Mouse (Mus musculus) naive thymus-derived CD4-positive, alpha-beta T cell, adult 2 months (primary cell): Measurements from ENCODE around the gene Sh2b1.

Source experiments
- DNase-seq: peaks from one replicate; pipeline ENCODE4 v3.0.0-alpha.2; 2011; ENCODE audit warnings: low read depth

Gene Sh2b1

GRCm38 (mm10) chr7:126456382-126457266 is 18.6 kb downstream of the Sh2b1 start:
- DNase-seq, result no peak

DNA sequence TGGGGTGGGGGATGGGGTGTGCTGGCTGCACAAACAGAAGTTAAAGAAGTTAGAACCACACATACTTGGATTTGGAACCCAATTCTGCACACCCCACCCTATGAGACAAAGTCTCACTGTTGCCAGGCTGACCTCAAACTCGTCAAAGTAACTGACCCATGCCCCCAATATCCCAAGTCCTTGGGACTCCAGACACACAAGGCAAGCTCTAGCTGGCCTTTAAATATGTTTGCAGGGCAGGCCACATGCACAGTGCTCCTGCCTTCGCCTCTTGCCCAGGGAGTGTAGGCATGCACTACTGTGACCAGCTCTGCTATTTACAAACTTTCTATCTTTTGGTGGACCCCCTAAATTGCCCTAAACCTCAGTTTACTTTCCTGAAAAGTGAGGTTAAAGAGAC is 20.0 kb downstream of the Sh2b1 start:
- no peak for DNase-seq

- DNase-seq, result no peak
Measured at GRCm38 (mm10) chr7:126453861-126454260, 21.4 kb downstream of the Sh2b1 start.

DNA sequence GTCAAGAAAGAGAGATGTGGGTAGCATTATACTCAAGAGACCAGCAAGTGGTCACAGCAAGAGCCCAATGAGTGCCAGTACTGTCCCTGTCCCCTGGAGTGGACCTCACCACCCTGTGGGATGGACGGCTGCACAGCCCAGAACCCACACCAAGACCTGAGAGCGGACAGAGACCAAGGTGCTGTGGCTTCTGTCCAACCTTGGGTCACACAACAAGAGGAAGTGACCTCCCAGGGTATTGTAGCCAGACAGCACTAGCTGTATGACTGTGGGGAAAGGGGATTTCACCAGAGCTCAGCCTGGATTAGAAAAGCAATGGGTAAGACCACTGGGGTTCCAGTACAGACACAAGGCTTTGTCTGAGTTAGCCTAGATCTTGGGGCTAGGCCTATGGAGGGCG is 23.0 kb downstream of the Sh2b1 start:
- no peak for DNase-seq

DNA sequence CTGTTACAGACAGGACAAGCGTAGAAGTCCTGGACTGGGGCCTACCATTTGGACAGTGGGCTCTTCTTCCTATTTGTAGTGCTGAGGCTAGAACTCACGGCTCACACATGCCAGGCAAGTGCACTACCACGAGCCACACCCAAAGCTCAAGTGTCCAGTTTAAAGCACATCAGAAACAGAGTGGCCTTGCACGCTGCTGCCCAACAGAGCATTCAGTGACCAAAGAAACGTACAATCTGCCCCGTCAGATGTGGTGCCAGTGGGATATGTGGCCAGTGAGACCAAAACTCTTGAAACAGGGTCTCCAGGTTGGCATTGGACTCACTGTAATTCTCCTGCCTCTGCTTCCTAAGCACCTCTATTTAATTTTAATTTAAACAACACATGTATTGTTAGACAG is 24.6 kb downstream of the Sh2b1 start:
- DNase-seq, result no peak

DNA sequence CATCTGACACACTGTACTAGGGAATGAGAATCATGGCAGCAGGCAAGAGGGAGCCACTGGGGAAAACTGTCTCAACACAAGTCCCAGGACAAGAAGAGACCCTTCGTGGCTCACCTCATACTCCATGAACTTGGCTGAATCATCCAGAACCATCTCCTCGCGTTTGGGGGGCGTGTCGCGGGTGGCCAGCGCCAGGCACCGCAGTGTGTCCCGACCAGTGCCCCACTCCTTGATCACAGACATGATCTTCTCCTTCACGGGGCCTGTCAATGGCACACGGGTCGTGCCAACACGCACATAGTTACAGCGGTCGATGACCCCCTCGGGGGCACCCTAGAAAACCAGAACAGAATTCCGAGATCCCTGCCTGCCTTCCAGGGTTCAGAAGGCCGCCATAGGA is 25.2 kb downstream of the Sh2b1 start:
- DNase-seq, result no peak

DNA sequence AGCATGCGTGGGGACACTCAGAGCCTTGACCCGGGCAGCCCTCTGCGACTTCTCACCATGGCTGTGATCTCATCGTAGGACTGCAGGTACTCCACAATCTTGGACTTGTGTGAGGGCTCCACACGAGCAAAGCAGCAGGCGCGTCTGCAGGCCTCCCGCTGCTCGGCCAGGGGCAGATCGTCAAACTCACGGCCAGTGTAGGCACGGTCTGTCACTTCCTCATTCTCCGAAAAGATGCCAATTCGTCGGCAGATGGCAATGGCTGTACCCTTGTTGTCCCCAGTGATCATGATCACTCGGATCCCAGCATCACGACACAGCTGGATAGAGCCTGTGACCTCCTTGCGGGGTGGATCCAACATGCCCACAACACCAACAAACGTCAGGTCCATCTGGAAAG is 26.7 kb downstream of the Sh2b1 start:
- DNase-seq, result no peak

- no peak for DNase-seq
Measured at GRCm38 (mm10) chr7:126446217-126446616, 29.0 kb downstream of the Sh2b1 start.

GRCm38 (mm10) chr7:126445104-126445815 is 30.0 kb downstream of the Sh2b1 start:
- DNase-seq, result no peak

DNA sequence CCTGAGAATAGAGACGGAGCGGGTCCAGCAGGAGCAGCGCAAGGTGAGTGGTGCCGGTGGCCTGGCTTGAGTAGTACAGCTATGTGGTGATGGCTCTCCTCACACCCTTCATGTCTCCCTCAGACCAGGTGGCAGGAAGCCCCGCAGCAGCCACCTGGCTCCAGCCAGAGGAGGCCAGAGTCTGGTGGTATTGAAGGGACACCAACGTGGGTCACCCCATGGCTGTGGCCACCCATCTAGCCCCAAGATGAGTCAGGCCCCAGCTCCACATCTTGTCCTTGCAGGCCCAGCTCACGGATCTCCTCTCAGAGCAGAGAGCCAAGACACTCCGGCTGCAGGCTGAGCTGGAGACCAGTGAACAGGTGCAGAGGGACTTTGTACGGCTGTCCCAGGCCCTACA is 30.7 kb downstream of the Sh2b1 start:
- no peak for DNase-seq

DNA sequence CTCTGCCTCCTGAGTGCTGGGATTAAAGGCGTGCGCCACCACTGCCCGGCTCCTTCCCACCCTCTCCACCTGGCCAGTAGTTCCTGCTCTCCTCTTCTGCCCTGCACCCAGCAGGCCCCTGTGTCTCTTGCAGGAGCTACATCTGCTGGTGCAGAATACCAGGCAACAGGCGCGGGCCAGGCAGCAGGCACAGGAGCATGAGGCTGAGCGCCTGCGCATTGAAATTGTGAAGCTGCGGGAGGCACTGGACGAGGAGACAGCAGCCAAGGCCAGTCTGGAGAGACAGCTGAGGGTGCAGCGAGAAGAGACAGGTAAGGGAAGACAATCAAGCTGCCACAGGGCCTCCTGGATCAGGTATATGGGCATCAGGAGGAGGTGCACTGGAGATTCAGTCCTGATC is 31.2 kb downstream of the Sh2b1 start:
- no peak for DNase-seq

GRCm38 (mm10) chr7:126440134-126440533 is 35.1 kb downstream of the Sh2b1 start:
- DNase-seq, result no peak

- DNase-seq, result peak; percentile 83
Measured at GRCm38 (mm10) chr7:126436851-126437250, 38.4 kb downstream of the Sh2b1 start.

DNA sequence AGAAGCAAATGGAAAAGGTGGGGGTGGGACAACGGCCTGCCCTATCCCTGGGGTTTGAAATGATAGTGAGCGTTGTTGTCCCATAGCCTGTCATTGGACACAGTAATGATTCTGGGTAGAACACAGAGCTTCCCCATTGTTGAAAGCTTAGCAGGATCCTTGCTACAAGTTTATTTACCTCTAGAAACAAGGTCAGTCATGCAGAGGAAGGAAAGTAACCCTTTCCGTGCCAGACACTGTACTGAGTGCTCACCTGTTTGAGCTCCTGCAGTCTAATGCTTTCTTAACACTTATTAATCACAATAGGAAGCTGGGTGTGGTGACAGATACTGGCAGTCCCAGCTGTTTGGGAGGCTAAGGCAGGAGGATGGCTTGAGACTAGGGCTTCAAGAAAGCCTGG is 39.4 kb downstream of the Sh2b1 start:
- DNase-seq, result no peak

GRCm38 (mm10) chr7:126434726-126435125 is 40.5 kb downstream of the Sh2b1 start:
- no peak for DNase-seq

DNA sequence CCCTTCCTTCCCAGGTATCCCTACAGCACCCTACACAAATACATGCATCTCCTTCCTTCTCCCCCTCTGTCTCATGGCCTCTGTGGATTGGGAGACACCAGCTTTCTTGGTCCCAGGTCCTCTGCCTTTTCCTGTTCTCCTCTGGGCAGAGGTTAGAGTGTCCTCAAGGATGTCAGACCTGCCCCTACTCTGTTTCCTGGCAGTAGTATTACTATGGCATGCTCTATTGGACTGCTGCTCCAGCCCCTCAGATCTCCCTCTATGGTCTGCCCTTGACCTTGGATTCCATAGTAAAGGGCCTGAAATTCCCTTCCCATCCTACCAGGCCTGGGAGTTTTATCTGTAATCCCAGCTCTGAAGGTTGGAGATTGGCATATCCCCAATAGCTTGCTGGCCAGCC is 45.1 kb downstream of the Sh2b1 start:
- DNase-seq, result peak; percentile 19

DNA sequence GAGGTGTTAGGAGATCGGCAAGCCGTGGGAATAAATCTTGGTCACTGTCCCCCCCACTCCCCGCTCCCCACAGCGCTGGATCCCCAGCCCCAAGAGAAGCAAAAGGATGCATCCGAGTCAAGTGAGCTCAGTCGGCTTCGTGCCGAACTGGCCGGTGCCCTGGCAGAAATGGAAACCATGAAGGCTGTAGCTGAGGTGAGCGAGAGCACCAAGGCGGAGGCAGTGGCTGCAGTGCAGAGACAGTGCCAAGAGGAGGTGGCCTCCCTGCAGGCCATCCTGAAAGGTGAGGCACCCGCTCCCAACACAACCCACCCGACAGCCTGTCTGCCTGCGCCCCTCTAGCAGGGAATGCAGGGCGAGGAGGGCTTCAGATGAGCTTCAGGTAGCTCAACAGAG is 45.7 kb downstream of the Sh2b1 start:
- no peak for DNase-seq

DNA sequence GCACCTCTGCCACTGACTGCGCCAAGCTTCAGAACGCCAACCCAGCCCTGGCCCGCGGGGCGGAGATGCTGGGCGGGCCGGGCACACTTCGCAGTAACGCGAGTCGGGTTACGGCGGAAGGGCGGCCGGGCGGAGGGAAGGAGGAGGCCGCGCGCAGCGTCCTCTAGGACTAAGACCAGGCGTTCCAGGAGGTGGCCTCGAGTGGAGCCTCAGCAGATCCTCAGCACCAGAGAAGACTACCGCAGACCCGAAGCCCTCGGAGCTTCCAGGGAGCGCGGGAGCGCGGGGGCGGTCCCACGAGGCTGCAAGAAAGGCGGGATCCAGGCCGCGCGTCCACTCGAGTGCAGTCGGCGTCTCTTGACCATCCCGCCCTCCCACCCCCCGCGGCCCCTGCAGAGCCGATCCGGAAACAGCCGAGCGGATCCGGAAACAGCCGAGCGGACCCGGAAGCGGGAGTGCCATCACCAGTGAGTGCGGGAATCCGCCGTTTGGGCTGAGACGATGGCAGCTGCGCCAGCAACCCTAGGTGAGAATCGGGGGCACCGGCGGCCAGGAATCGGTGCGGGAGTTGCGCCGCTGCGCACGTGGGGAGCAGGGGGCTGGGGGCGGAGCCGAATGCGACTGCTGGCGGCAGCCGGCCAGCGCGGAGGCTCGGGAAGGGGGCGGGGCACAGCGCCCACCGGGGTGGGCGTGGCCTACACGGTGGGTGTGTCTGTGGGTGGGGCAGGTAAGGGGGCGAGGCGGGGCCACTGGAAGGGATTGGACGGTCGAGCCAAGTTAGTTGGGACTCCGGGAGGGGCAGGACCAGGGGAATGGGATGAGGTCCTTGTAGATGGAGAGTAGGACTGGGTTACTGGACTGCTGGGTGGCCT is 46.4 kb downstream of the Sh2b1 start, which contains the start of gene Rabep2:
Gene Rabep2 (plus strand): TSS at position 129 of the 872 bp plus-strand sequence.
- peak; percentile 88 for DNase-seq

GRCm38 (mm10) chr7:126428154-126428553 is 47.1 kb downstream of the Sh2b1 start:
- DNase-seq, result no peak

GRCm38 (mm10) chr7:126427323-126427860 is 47.8 kb downstream of the Sh2b1 start:
- no peak for DNase-seq

- DNase-seq, result no peak
Measured at GRCm38 (mm10) chr7:126424161-126424560, 51.1 kb downstream of the Sh2b1 start.

DNA sequence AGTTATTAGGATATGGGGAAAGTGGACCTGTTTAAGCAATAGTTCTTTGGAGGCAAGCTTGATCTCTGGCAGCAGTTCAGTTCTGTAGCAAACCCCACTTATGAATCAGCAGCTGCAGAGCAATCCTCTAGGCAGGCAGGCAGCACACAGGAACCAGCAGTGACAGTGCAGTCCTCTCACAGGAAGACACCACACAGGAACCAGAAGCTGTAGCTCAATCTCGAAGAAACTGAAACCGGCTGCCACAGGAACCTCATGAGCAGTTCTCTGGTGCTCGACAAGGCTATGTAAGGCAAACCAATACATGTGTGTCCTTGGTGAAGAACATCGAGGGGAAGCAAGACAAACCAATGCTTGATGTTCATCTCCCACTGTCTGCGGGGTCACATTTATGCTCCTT is 53.5 kb downstream of the Sh2b1 start:
- no peak for DNase-seq
